Mouse (Mus musculus) spleen, adult 10 weeks (tissue): ENCODE measurements around the gene Slc41a2. TPM values are rescaled to one million over a fixed set of nuclear protein-coding genes. Genes with fewer than 3 reads are reported as not detected.

Experiments used
- polyA plus RNA-seq: library from polyadenylated mRNA; stranded (reverse); fragments of 350-450 nt; fragmentation: Illumina TruSeq; extraction: RNeasy Lipid Tissue Mini Kit (QIAGEN cat#74804); gene quantifications from one replicate; pipeline ENCODE4 v1.2.3, GENCODE M21; 2015; ENCODE audit warnings: low replicate concordance; ENCODE audit not compliant: insufficient read depth

Gene Slc41a2
- 6.6 TPM for polyA plus RNA-seq

DNA sequence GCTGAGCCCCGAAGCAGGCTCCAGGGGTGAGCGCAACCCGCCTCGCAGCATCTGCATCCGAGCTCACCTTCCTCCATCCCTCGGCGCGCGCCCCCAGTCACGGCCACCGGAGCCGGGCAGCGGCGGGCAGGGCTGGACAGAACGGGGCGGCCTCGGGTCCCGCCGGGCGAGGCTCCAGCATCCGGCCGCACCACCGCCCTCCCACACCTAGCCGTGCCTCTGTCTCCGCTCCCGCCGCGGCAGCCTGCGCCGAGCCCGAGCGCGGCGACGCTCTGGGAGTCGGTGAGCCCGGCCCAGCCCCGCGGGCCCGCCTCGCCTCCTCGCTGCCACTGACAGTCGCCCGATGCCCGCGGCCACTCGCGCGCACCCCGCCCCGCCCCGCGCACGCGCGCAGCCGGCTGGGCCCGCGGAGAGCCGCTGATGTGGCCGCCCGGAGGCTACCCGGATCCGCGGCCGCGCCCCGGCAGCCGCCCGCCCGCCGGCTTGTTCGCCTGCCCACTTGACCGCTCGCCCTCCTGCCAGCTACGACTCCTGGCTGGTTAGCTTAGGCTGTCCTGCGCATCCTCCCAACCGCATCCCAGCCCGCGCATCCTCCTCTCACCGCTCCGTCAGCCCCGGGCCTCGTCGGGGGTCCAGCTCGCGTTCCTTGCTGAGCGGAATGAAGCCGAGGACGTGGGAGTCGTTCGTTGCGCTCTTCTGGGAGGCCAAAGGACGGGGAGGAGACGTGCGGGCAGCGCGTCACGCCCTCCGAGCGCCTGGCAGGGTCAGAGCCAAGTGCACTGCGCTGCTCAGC, at the start of gene Slc41a2:
Gene Slc41a2, minus strand, starts transcription at position 724 of the 793 bp plus-strand sequence.

DNA sequence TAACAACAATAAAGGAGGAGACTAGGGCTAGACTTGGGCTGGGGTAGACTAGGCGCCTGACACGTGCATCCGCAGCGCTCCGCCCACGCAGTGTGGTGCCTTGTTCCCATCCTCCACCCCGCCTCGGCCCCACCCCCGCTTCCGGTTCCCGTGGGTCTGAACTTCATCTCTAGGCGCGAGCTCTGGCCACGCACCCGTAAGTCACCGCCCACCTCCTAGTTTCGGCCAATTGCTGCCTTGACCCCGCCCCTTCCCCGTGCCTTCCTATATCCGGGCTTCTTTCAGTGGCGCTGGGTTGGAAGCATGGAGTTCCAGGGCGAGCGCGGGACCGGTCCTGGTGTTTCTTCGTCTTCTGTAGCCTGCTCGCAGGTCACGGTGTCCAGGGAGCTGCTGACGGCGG, 22.3 kb upstream of the Slc41a2 start, which contains the start of gene D10Wsu102e:
Gene D10Wsu102e, plus strand, starts transcription at position 266 of the 400 bp plus-strand sequence.

Other genes starting within 250 kb of the Slc41a2 start
- 1.6 TPM for gene D10Wsu102e, start 22.3 kb upstream of the Slc41a2 start, polyA plus RNA-seq
- gene Aldh1l2, start 196.3 kb upstream of the Slc41a2 start, polyA plus RNA-seq = 0.14 TPM
- gene Washc4, start 205.9 kb upstream of the Slc41a2 start, polyA plus RNA-seq = 56.9 TPM